Mouse (Mus musculus): ENCODE data around the gene Tmem132d. TPM values are rescaled to one million over a fixed set of nuclear protein-coding genes. Genes with fewer than 3 reads are reported as not detected.

Tmem132d gene
- polyA plus RNA-seq, 1 experiment from 2014 or later = 4.1 TPM

GRCm38 (mm10) chr5:128075456-128075855 lies 357.4 kb downstream of the Tmem132d start:
- Histone ChIP-seq H3K4me3 (replicated peaks; ENCODE audit: low read depth, low read length) (no peak overlapping the region), H3K36me3 (ENCODE audit: control insufficient read depth, insufficient read depth, low read length) (no peaks in the 10 kb centered on the region), H3K9ac (replicated peaks; ENCODE audit: low read length) (no peak overlapping the region), H3K27ac (replicated peaks; ENCODE audit: low read depth, low read length) (no peak overlapping the region), H3K4me2 (ENCODE audit: low read length) (no peak overlapping the region), H3K27me3 (ENCODE audit: control insufficient read depth, insufficient read depth, low read length) (no peaks in the 10 kb centered on the region), H3K4me1 (ENCODE audit: control insufficient read depth, insufficient read depth, low read length) (no peaks in the 10 kb centered on the region), H3K9me3 (ENCODE audit: control insufficient read depth, low read length) (no peaks in the 10 kb centered on the region)
- 79% methylated on average over 5 of the region's 5 CpGs for WGBS
- no peak for DNase-seq
- ATAC-seq (ENCODE audit: low FRiP score, low TSS enrichment) = no peak

DNA sequence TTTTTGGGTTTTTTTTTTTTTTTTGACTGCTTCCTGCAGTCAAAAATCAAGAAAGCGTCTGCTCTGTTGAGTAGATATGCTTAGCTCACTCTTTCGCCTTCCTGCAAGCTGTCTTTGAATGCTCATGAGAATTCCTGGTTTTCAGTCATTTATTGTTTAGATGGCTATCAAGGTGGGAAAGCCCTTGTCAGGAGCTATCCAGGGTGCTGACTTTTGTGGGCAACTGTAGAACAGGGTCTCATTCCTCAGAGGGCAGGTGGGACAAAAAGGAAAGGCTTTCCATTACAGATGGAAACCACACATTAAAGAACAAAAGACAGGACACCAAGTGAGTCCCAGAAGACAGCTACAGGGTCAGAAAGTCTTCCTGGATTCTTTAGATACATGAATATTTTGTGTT lies 360.3 kb downstream of the Tmem132d start:
- Histone ChIP-seq H3K27ac (replicated peaks; ENCODE audit: low read depth, low read length) (no peak overlapping the region), H3K4me3 (replicated peaks; ENCODE audit: low read depth, low read length) (no peak overlapping the region)
- no peak for DNase-seq

GRCm38 (mm10) chr5:128041781-128042180 lies 391.1 kb downstream of the Tmem132d start:
- ATAC-seq (ENCODE audit: low FRiP score, low TSS enrichment) = no peak
- 74% methylated on average over 9 of the region's 9 CpGs for WGBS
- Histone ChIP-seq H3K4me1 (ENCODE audit: control insufficient read depth, insufficient read depth, low read length) (no peaks in the 10 kb centered on the region), H3K27ac (replicated peaks; ENCODE audit: low read depth, low read length) (no peak overlapping the region), H3K9me3 (ENCODE audit: control insufficient read depth, low read length) (no peaks in the 10 kb centered on the region), H3K4me3 (replicated peaks; ENCODE audit: low read depth, low read length) (no peak overlapping the region), H3K27me3 (ENCODE audit: control insufficient read depth, insufficient read depth, low read length) (no peaks in the 10 kb centered on the region), H3K36me3 (ENCODE audit: control insufficient read depth, insufficient read depth, low read length) (no peaks in the 10 kb centered on the region), H3K4me2 (ENCODE audit: low read length) (no peak overlapping the region), H3K9ac (replicated peaks; ENCODE audit: low read length) (no peak overlapping the region)
- peak; percentile 3 for DNase-seq

More for the DNA sequence above, 360.3 kb downstream of the Tmem132d start:
- Histone ChIP-seq H3K9me3 (ENCODE audit: control insufficient read depth, low read length) (no peaks in the 10 kb centered on the region), H3K36me3 (ENCODE audit: control insufficient read depth, insufficient read depth, low read length) (no peaks in the 10 kb centered on the region), H3K4me1 (ENCODE audit: control insufficient read depth, insufficient read depth, low read length) (no peaks in the 10 kb centered on the region), H3K27me3 (ENCODE audit: control insufficient read depth, insufficient read depth, low read length) (no peaks in the 10 kb centered on the region), H3K9ac (replicated peaks; ENCODE audit: low read length) (no peak overlapping the region), H3K4me2 (ENCODE audit: low read length) (no peak overlapping the region)
- ATAC-seq (ENCODE audit: low FRiP score, low TSS enrichment) = no peak
- 93% methylated on average over 2 of the region's 2 CpGs for WGBS

- Histone ChIP-seq H3K27ac (replicated peaks; ENCODE audit: low read depth, low read length) (no peak overlapping the region), H3K27me3 (ENCODE audit: control insufficient read depth, insufficient read depth, low read length) (no peaks in the 10 kb centered on the region), H3K4me3 (replicated peaks; ENCODE audit: low read depth, low read length) (no peak overlapping the region), H3K9ac (replicated peaks; ENCODE audit: low read length) (no peak overlapping the region), H3K4me1 (ENCODE audit: control insufficient read depth, insufficient read depth, low read length) (no peaks in the 10 kb centered on the region), H3K4me2 (ENCODE audit: low read length) (no peak overlapping the region), H3K36me3 (ENCODE audit: control insufficient read depth, insufficient read depth, low read length) (no peaks in the 10 kb centered on the region), H3K9me3 (ENCODE audit: control insufficient read depth, low read length) (no peaks in the 10 kb centered on the region)
- 92% methylated on average over 6 of the region's 6 CpGs for WGBS
- no peak for DNase-seq
- ATAC-seq (ENCODE audit: low FRiP score, low TSS enrichment) = no peak
Observed at GRCm38 (mm10) chr5:128040036-128040435, 392.8 kb downstream of the Tmem132d start.

DNA sequence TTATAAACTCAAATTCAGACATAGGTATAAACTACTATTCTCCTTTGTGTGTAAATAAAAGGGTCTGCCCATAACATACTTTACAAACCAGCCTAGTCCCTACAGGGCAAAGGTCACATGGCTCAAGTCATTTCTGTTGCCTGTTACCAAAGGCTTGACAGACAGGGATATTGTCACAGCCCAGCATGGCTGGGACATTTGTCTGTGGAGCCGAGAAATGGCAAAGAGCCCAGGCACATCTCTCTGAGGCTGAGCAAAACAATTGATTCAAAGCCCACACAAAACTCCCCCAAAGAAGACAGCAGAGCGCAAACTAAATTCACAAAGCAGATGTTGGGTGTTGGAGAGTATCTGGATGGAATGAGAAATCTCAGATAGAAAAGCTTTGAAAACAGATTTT lies 405.8 kb downstream of the Tmem132d start:
- DNase-seq = peak; percentile 57
- Histone ChIP-seq H3K27ac (replicated peaks; ENCODE audit: low read depth, low read length) (no peak overlapping the region), H3K27me3 (ENCODE audit: control insufficient read depth, insufficient read depth, low read length) (no peaks in the 10 kb centered on the region), H3K9ac (replicated peaks; ENCODE audit: low read length) (no peak overlapping the region), H3K36me3 (ENCODE audit: control insufficient read depth, insufficient read depth, low read length) (no peaks in the 10 kb centered on the region), H3K9me3 (ENCODE audit: control insufficient read depth, low read length) (no peaks in the 10 kb centered on the region), H3K4me2 (ENCODE audit: low read length) (no peak overlapping the region), H3K4me1 (ENCODE audit: control insufficient read depth, insufficient read depth, low read length) (no peaks in the 10 kb centered on the region), H3K4me3 (replicated peaks; ENCODE audit: low read depth, low read length) (no peak overlapping the region)
- no peak for ATAC-seq (ENCODE audit: low FRiP score, low TSS enrichment)
- 9% methylated on average over 2 of the region's 2 CpGs for WGBS

DNA sequence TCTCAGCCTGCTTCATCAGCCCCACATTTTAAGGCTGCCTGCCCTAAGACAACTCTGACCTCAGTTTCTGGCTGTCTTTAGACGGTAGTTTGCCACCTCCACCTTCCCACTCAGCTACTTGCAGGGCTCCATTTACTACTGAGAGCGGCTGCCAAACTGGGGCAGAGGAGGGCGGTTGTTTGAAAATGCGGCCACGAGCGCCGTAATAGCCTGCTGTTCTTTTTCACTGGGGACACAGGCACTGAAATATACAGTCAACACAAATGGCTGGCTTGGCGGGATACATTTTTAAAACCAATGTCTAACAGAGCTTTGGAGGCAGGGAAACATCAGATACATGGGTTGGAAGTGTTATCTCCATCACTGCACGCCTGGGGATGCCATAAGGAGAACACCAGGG lies 428.2 kb downstream of the Tmem132d start:
- no peak overlapping the region for H3K27ac ChIP-seq (replicated peaks; ENCODE audit: low read depth, low read length)
- H3K4me2 ChIP-seq (ENCODE audit: low read length) = no peak overlapping the region
- WGBS = 62% methylated on average over 9 of the region's 9 CpGs
- no peaks in the 10 kb centered on the region for H3K27me3 ChIP-seq (ENCODE audit: control insufficient read depth, insufficient read depth, low read length)
- no peak for ATAC-seq (ENCODE audit: low FRiP score, low TSS enrichment)
- H3K4me1 ChIP-seq (ENCODE audit: control insufficient read depth, insufficient read depth, low read length) = 0 out of 2 replicates have a peak, but pooled peaks cover 4% of the 10 kb centered on the region
- H3K4me3 ChIP-seq (replicated peaks; ENCODE audit: low read depth, low read length) = no peak overlapping the region
- no peak overlapping the region for H3K9ac ChIP-seq (replicated peaks; ENCODE audit: low read length)
- peak; percentile 23 for DNase-seq
- no peaks in the 10 kb centered on the region for H3K36me3 ChIP-seq (ENCODE audit: control insufficient read depth, insufficient read depth, low read length)
- no peaks in the 10 kb centered on the region for H3K9me3 ChIP-seq (ENCODE audit: control insufficient read depth, low read length)

- H3K4me1 ChIP-seq (ENCODE audit: control insufficient read depth, insufficient read depth, low read length) = no peaks in the 10 kb centered on the region
- H3K27ac ChIP-seq (replicated peaks; ENCODE audit: low read depth, low read length) = no peak overlapping the region
- no peaks in the 10 kb centered on the region for H3K9me3 ChIP-seq (ENCODE audit: control insufficient read depth, low read length)
- H3K36me3 ChIP-seq (ENCODE audit: control insufficient read depth, insufficient read depth, low read length) = no peaks in the 10 kb centered on the region
- DNase-seq = no peak
- no peak overlapping the region for H3K4me2 ChIP-seq (ENCODE audit: low read length)
- H3K9ac ChIP-seq (replicated peaks; ENCODE audit: low read length) = no peak overlapping the region
- no peaks in the 10 kb centered on the region for H3K27me3 ChIP-seq (ENCODE audit: control insufficient read depth, insufficient read depth, low read length)
- WGBS = 86% methylated on average over 10 of the region's 10 CpGs
- ATAC-seq (ENCODE audit: low FRiP score, low TSS enrichment) = no peak
- no peak overlapping the region for H3K4me3 ChIP-seq (replicated peaks; ENCODE audit: low read depth, low read length)
Observed at GRCm38 (mm10) chr5:127996526-127997245, 436.2 kb downstream of the Tmem132d start.

DNA sequence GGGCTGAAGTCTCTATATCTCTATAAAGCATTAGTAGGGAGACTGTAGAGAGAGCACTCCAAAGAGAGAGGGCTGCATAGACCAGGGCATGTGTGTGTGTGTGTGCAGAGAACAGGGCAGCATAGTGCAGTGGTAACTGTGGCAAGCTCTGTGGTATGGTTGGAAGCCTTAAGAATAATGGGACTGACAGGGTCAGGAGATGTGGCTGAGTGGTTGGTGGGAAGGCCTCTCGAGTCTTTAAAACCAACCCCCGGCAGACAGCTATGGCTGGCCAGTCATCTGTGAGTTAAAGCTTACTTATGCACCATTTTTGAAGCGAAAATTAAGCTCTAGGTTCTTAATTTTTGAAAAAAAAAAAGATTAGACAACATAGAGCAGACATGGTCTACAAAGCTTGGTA lies 439.4 kb downstream of the Tmem132d start:
- Histone ChIP-seq H3K9me3 (ENCODE audit: control insufficient read depth, low read length) (no peaks in the 10 kb centered on the region), H3K4me2 (ENCODE audit: low read length) (no peak overlapping the region), H3K36me3 (ENCODE audit: control insufficient read depth, insufficient read depth, low read length) (no peaks in the 10 kb centered on the region), H3K9ac (replicated peaks; ENCODE audit: low read length) (no peak overlapping the region), H3K27me3 (ENCODE audit: control insufficient read depth, insufficient read depth, low read length) (no peaks in the 10 kb centered on the region), H3K4me1 (ENCODE audit: control insufficient read depth, insufficient read depth, low read length) (no peaks in the 10 kb centered on the region), H3K27ac (replicated peaks; ENCODE audit: low read depth, low read length) (no peak overlapping the region), H3K4me3 (replicated peaks; ENCODE audit: low read depth, low read length) (no peak overlapping the region)
- ATAC-seq (ENCODE audit: low FRiP score, low TSS enrichment) = no peak
- WGBS = 86% methylated on average over 3 of the region's 3 CpGs
- DNase-seq = no peak

- Histone ChIP-seq H3K27ac (replicated peaks; ENCODE audit: low read depth, low read length) (no peak overlapping the region), H3K9ac (replicated peaks; ENCODE audit: low read length) (no peak overlapping the region), H3K27me3 (ENCODE audit: control insufficient read depth, insufficient read depth, low read length) (no peaks in the 10 kb centered on the region), H3K36me3 (ENCODE audit: control insufficient read depth, insufficient read depth, low read length) (no peaks in the 10 kb centered on the region), H3K9me3 (ENCODE audit: control insufficient read depth, low read length) (no peaks in the 10 kb centered on the region), H3K4me1 (ENCODE audit: control insufficient read depth, insufficient read depth, low read length) (no peaks in the 10 kb centered on the region), H3K4me3 (replicated peaks; ENCODE audit: low read depth, low read length) (no peak overlapping the region), H3K4me2 (ENCODE audit: low read length) (no peak overlapping the region)
- no peak for DNase-seq
- WGBS = 93% methylated on average over 5 of the region's 5 CpGs
- ATAC-seq (ENCODE audit: low FRiP score, low TSS enrichment) = no peak
Observed at GRCm38 (mm10) chr5:127990826-127991225, 442.1 kb downstream of the Tmem132d start.
